Mouse (Mus musculus) kidney, postnatal 36 days (tissue): ENCODE data around the gene Vegfb.

Experiments used
- DNase-seq, 2 experiments: peaks; one replicate each; pipeline ENCODE4 v3.0.0; 2021 to 2022; ENCODE audit warnings: mixed read lengths in 2 of 2

The Vegfb gene

GRCm38 (mm10) chr19:6987061-6987903, at the start of gene Vegfb:
Gene Vegfb (minus strand): TSS chr19:6987651.
- DNase-seq, result peak; percentile 69 to 87

DNA sequence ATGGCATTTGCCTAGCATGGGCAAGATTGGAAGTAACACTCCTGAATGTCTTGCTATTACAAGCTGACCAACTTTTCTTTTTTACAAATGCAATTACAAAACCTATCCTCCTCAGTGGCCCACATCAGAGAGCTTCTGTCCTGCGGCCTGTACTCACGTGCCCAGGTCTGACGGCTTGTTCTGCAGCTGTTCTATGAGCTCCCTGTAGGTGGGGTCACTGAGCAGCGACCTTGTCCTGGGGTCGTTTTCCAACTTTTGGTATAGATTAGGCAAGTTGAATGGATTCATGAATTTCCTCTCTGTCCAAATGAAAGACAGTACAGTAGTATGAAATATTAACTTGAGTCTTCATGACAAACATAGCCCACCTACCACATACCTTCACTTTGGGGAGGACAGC, 46.6 kb upstream of the Vegfb start:
- no peak for DNase-seq

DNA sequence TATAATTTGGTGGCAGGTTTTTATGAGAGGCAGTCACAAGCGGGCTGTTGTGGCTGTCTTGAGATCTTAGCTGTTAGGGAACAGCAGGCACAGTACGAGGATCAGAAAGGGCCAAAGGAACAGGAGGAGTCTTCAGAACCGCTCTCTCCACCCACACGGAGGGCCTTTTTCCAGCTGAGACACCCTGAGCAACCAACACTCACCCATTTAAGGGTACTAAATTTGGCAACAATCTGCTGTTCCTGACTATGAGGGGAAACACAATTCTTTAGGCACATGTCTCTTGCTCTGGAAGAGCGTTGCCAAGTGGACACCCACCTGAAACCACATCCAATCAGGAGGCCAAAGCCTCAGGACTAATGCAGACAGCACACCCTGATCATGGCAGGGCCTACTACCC, 42.1 kb upstream of the Vegfb start:
- no peak for DNase-seq

- DNase-seq, result peak; percentile 69 to 84
Observed at GRCm38 (mm10) chr19:7020224-7020641, 32.8 kb upstream of the Vegfb start.

DNA sequence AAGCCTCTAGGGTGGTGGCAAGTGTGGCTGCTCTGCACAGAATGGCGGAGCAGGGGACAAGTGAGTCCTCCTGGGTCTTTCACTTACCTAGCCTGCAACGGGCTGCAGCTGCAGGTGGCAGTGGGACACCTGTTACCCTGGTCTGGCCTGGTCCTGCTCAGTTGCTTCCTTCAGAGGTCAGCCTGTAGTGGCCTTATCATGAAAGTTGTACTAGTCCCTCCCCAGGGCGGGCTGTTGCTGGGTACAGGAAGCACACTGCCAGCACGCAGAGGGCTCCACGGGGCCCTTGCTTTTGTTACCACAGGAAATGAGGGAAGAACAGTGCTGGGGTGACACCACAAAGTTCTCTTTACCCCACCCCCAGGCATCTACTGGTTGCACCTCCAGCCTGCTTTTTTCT, 31.7 kb upstream of the Vegfb start, which contains the start of gene Fermt3:
TSS of gene Fermt3 (minus strand) at position 279 of the 400 bp plus-strand sequence.
- DNase-seq, result peak; percentile 23 to 45

GRCm38 (mm10) chr19:7018546-7018945, 31.1 kb upstream of the Vegfb start:
- DNase-seq, result no peak

GRCm38 (mm10) chr19:7017541-7018457, 30.3 kb upstream of the Vegfb start:
- no peak for DNase-seq

- no peak for DNase-seq
Observed at GRCm38 (mm10) chr19:7014481-7015135, 27.2 kb upstream of the Vegfb start.

GRCm38 (mm10) chr19:7013984-7014383, 26.5 kb upstream of the Vegfb start:
- DNase-seq, result peak; percentile 16 to 24

DNA sequence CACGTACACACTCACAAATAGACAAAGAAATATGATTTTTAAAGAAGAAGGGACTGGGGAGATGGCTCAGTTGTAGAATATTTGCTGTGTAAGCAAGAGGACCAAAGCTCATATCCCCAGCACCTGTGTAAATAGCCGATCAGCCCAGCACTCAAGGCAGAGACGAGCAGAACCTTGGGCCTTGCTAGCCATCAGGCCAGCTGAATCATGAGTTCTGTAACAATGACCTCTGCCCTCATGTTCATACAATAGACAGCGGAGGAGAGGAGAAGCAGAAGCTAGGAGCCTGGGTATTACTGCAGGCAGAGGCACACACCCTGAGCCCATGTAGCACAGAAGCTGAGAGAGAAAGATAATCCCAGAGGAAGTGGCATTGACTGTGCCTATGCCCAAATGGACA, 25.0 kb upstream of the Vegfb start:
- peak; percentile 20 to 35 for DNase-seq

- DNase-seq, result no peak
Observed at GRCm38 (mm10) chr19:7006892-7007593, 19.6 kb upstream of the Vegfb start.

DNA sequence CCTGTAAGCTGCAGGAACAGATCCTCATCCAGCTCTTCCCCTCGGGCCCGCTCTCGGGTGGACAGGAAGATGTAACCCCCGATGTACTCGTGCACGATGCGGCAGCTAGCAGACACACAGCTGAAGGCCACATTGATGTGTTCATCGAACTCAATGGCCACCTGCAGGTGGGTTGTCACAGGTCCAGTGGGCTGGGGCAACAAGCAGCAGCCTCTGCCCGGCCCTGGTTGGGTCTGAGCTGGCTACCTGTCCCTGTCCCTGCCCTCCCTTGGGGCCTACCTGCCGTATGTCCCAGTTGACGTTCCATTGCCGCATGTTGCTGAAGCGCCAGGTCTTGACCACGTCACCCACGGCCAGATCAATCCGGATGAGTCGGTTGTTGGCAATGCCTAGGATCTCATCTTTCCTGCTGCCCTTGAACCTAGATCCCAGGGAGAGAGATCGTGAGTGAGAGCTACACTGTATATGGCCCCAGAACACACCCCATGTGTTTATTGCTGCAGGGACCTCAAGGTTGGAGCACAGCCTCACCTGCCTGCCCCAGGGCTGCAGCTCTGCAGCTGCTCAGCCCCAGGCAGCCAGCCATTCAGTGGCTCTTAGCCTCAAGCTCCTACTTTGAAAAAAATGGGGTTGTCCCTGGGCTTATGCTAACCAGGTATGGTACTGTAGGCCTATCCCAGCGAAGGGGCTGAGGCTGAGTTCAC, 12.1 kb upstream of the Vegfb start:
- no peak for DNase-seq

- no peak for DNase-seq
Observed at GRCm38 (mm10) chr19:6997721-6998290, 10.4 kb upstream of the Vegfb start.

GRCm38 (mm10) chr19:6996006-6996405, 8.6 kb upstream of the Vegfb start, which contains the start of the genes Nudt22 and Trpt1:
Gene Nudt22 (minus strand): TSS chr19:6996117.
Gene Trpt1 (plus strand): TSS chr19:6996131.
- DNase-seq, result peak; percentile 95 to 96

GRCm38 (mm10) chr19:6995255-6995991, 8.0 kb upstream of the Vegfb start:
- peak in 1 of 2 experiments; percentile 33 for DNase-seq

GRCm38 (mm10) chr19:6994489-6994888, 7.0 kb upstream of the Vegfb start:
- no peak for DNase-seq

GRCm38 (mm10) chr19:6994002-6994401, 6.6 kb upstream of the Vegfb start:
- DNase-seq, result no peak

- no peak for DNase-seq
Observed at GRCm38 (mm10) chr19:6993011-6993770, 5.7 kb upstream of the Vegfb start.
